Mouse (Mus musculus) ES-E14 (cell line): ENCODE measurements around the gene Tsen2.

Experiments used
- ZC3H11A ChIP-seq: IDR thresholded peaks from 2 replicates; pipeline ENCODE4 v1.6.1; 2012; ENCODE audit warnings: low read depth, mild to moderate bottlenecking, inconsistent platforms, low read length, borderline replicate concordance
- ZNF384 ChIP-seq: IDR thresholded peaks from 2 replicates; pipeline ENCODE4 v1.6.1; 2012; ENCODE audit warnings: low read depth, low read length, inconsistent platforms

- TF ChIP-seq ZNF384 (no peak), ZC3H11A (no peak)
These were observed 32.9 kb downstream of the Tsen2 start for GRCm38 (mm10) chr6:115577407-115577806.
